In the genomic region with DNA sequence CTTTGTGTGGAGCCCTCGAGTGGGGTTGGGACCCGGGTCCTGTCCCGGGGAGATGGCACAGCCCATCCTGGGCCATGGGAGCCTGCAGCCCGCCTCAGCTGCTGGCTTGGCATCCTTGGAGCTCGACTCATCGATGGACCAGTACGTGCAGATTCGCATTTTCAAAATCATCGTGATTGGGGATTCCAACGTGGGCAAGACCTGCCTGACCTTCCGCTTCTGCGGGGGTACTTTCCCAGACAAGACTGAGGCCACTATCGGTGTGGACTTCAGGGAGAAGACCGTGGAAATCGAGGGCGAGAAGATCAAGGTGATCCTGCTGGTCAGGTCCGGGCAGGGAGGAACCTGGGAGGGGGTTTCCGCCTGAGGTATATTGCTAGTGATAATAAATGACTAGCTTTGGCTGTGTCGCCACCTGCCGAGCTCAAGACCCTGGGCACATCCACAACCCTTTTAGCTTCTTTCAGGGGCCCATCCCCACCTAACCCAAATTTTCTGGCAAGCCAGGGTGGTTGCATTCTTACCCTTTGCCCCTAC, we compare ENCODE assay signal across 7 mouse cellular contexts. TPM values are rescaled to one million over a fixed set of nuclear protein-coding genes. Genes with fewer than 3 reads are reported as not detected.
A peak's percentile ranks its signal among the peaks of the same experiment; 100 is the strongest.
DNase-seq lines count a peak whose midpoint lies in the region; ATAC-seq lines count a peak whose summit lies in the region.

No protein-coding gene starts in this region.

- no peaks in the 10 kb centered on the region for H3K4me1 ChIP-seq in embryonic facial prominence, embryonic 11.5 days (ENCODE audit: control insufficient read depth, insufficient read depth, low read length)
- peaks cover 23% of the 10 kb centered on the region for H3K4me1 ChIP-seq in hindbrain, embryonic 13.5 days (replicated peaks)
- peaks cover 26% of the 10 kb centered on the region for H3K4me1 ChIP-seq in midbrain, embryonic 13.5 days (replicated peaks)

- H3K27me3 ChIP-seq in embryonic facial prominence, embryonic 11.5 days (ENCODE audit: control insufficient read depth, insufficient read depth, low read length), result no peaks in the 10 kb centered on the region
- no peaks in the 10 kb centered on the region for H3K27me3 ChIP-seq in hindbrain, embryonic 13.5 days
- no peaks in the 10 kb centered on the region for H3K27me3 ChIP-seq in midbrain, embryonic 13.5 days

- ATAC-seq in embryonic facial prominence, embryonic 11.5 days (replicated peaks; ENCODE audit: insufficient number of reproducible peaks, low FRiP score, low TSS enrichment, low read depth), result no peak
- no peak; the same call in 1 of the 2 replicates for ATAC-seq in hindbrain, embryonic 13.5 days (ENCODE audit: low FRiP score)
- no peak for ATAC-seq in midbrain, embryonic 13.5 days

- H3K9ac ChIP-seq in embryonic facial prominence, embryonic 11.5 days (replicated peaks; ENCODE audit: low read length), result peak overlapping the region; percentile 67
- H3K9ac ChIP-seq in hindbrain, embryonic 13.5 days, result peak overlapping the region; percentile 79
- H3K9ac ChIP-seq in midbrain, embryonic 13.5 days (replicated peaks), result peak overlapping the region; percentile 78

- 21% methylated on average over 20 of the region's 20 CpGs for WGBS in embryonic facial prominence, embryonic 11.5 days
- 8% methylated on average over 20 of the region's 20 CpGs for WGBS in hindbrain, embryonic 13.5 days
- 26% methylated on average over 20 of the region's 20 CpGs for whole genome bisulfite sequencing in midbrain, embryonic 13.5 days

- H3K36me3 ChIP-seq in embryonic facial prominence, embryonic 11.5 days (replicated peaks; ENCODE audit: control insufficient read depth, insufficient read depth, low read depth, low read length), result no peaks in the 10 kb centered on the region
- no peaks in the 10 kb centered on the region for H3K36me3 ChIP-seq in hindbrain, embryonic 13.5 days
- H3K36me3 ChIP-seq in midbrain, embryonic 13.5 days, result no peaks in the 10 kb centered on the region

- peak overlapping the region; percentile 43 for H3K4me3 ChIP-seq in embryonic facial prominence, embryonic 11.5 days (ENCODE audit: low read depth, low read length)
- H3K4me3 ChIP-seq in hindbrain, embryonic 13.5 days, result peak overlapping the region; percentile 52
- peak overlapping the region; percentile 51 for H3K4me3 ChIP-seq in midbrain, embryonic 13.5 days (replicated peaks)

- peak; percentile 4 to 7 for DNase-seq in kidney, postnatal 4 days
- DNase-seq in kidney, postnatal 36 days, result no peak
- peak; percentile 9 for DNase-seq in embryonic facial prominence, embryonic 11.5 days (ENCODE audit: low spot score)
- DNase-seq in frontal cortex, postnatal 36 days (ENCODE audit: low spot score in 2 of 2), result no peak
- no peak for DNase-seq in layer of hippocampus, adult 11-12 months (ENCODE audit: low spot score)

- no peaks in the 10 kb centered on the region for H3K9me3 ChIP-seq in embryonic facial prominence, embryonic 11.5 days (replicated peaks; ENCODE audit: control insufficient read depth, low read length)
- H3K9me3 ChIP-seq in hindbrain, embryonic 13.5 days, result no peaks in the 10 kb centered on the region
- no peaks in the 10 kb centered on the region for H3K9me3 ChIP-seq in midbrain, embryonic 13.5 days

- H3K4me2 ChIP-seq in embryonic facial prominence, embryonic 11.5 days (ENCODE audit: low read depth, low read length), result peak overlapping the region; percentile 79
- H3K4me2 ChIP-seq in hindbrain, embryonic 13.5 days, result peak overlapping the region; percentile 65
- peak overlapping the region; percentile 72 for H3K4me2 ChIP-seq in midbrain, embryonic 13.5 days (replicated peaks)

- H3K27ac ChIP-seq in embryonic facial prominence, embryonic 11.5 days (replicated peaks; ENCODE audit: low read depth, low read length), result no peak overlapping the region
- peak overlapping the region; percentile 96 for H3K27ac ChIP-seq in hindbrain, embryonic 13.5 days
- peak overlapping the region; percentile 94 for H3K27ac ChIP-seq in midbrain, embryonic 13.5 days

RNA-seq across cellular contexts. Expression of a gene that starts 0.5 kb away (rescaled TPM):
- 9.1 and 9.4 TPM in 2 replicates for polyA plus RNA-seq in embryonic facial prominence, embryonic 11.5 days (2014; fragmentation: Nextera tagmentation; extraction: Ambion mirVana)
- polyA plus RNA-seq in hindbrain, embryonic 13.5 days (2015; fragmentation: Nextera tagmentation; extraction: Ambion mirVana), result 86.1 and 94.1 TPM in 2 replicates
- polyA plus RNA-seq in midbrain, embryonic 13.5 days (2015; fragmentation: Nextera tagmentation; extraction: Ambion mirVana), result 74.5 and 83.7 TPM in 2 replicates

RNA-seq across cellular contexts. Expression of a gene that starts 6.3 kb away (rescaled TPM):
- 95.9 and 97.1 TPM in 2 replicates for polyA plus RNA-seq in embryonic facial prominence, embryonic 11.5 days (2014; fragmentation: Nextera tagmentation; extraction: Ambion mirVana)
- 43.1 and 45.7 TPM in 2 replicates for polyA plus RNA-seq in hindbrain, embryonic 13.5 days (2015; fragmentation: Nextera tagmentation; extraction: Ambion mirVana)
- 45.3 and 46.3 TPM in 2 replicates for polyA plus RNA-seq in midbrain, embryonic 13.5 days (2015; fragmentation: Nextera tagmentation; extraction: Ambion mirVana)

RNA-seq across cellular contexts. Expression of a gene that starts 56.7 kb away (rescaled TPM):
- 2.9 and 3.2 TPM in 2 replicates for polyA plus RNA-seq in embryonic facial prominence, embryonic 11.5 days (2014; fragmentation: Nextera tagmentation; extraction: Ambion mirVana)
- 0.69 and 0.84 TPM in 2 replicates for polyA plus RNA-seq in hindbrain, embryonic 13.5 days (2015; fragmentation: Nextera tagmentation; extraction: Ambion mirVana)
- 0.46 and 0.77 TPM in 2 replicates for polyA plus RNA-seq in midbrain, embryonic 13.5 days (2015; fragmentation: Nextera tagmentation; extraction: Ambion mirVana)

Comparison
In these comparisons a context has a peak if more than half of its experiments do, and no peak if none do; other contexts are left out.
1. DNase-seq: peak in kidney, postnatal 4 days (2 of 2) and embryonic facial prominence, embryonic 11.5 days (single experiment); none in kidney, postnatal 36 days (0 of 2), frontal cortex, postnatal 36 days (0 of 2) and layer of hippocampus, adult 11-12 months (single experiment).
2. Peak in every context shown above with its lines, with median percentiles within 50 percentile points of each other: H3K4me2 ChIP-seq, H3K4me3 ChIP-seq and H3K9ac ChIP-seq.